10 mouse cellular contexts compared by ENCODE assay signal in genomic region chr11:54726571-54727062, GRCm38 (mm10).
DNase-seq lines count a peak whose midpoint lies in the region; ATAC-seq lines count a peak whose summit lies in the region.
"Had no signal": no experiment of that assay in that cellular context is flagged by ENCODE, and none has a peak within 500 bp of the region (broad histone marks: within the 10 kb centered on the region; RNA-seq: fewer than 3 reads in every experiment).

No protein-coding gene starts in this region.

- peaks cover 35% of the 10 kb centered on the region for H3K4me1 ChIP-seq in heart, embryonic 10.5 days
- H3K4me1 ChIP-seq in brown adipose tissue, adult 24 weeks (ENCODE audit: control insufficient read depth, insufficient read depth, insufficient read length, low read length), result peaks cover 15% of the 10 kb centered on the region
- peaks cover 14% of the 10 kb centered on the region for H3K4me1 ChIP-seq in forebrain, embryonic 13.5 days

- H3K4me3 ChIP-seq in heart, embryonic 10.5 days, result no peak overlapping the region
- no peak overlapping the region for H3K4me3 ChIP-seq in brown adipose tissue, adult 24 weeks (ENCODE audit: insufficient read depth, low read depth, low read length)
- H3K4me3 ChIP-seq in forebrain, embryonic 13.5 days, result no peak overlapping the region

- no peak overlapping the region for H3K4me2 ChIP-seq in forebrain, embryonic 13.5 days

- H3K27ac ChIP-seq in heart, embryonic 10.5 days, result peak overlapping the region; percentile 3; the same call in 1 of the 2 replicates
- H3K27ac ChIP-seq in brown adipose tissue, adult 24 weeks (replicated peaks; ENCODE audit: low read depth, low read length), result peak overlapping the region; percentile 43
- H3K27ac ChIP-seq in forebrain, embryonic 13.5 days, result no peak overlapping the region

- intact Hi-C loops in heart, postnatal 36 days (cut with DNase I), result no loop called here

- no peak overlapping the region for H3K9ac ChIP-seq in forebrain, embryonic 13.5 days

- ATAC-seq in forebrain, embryonic 13.5 days, result no peak

- DNase-seq in heart, embryonic 10.5 days (ENCODE audit: low spot score), result no peak
- DNase-seq in heart, postnatal 36 days, result no peak
- peak; percentile 47 for DNase-seq in right cerebral cortex, adult 18-20 months
- DNase-seq in right cerebral cortex, postnatal 14 days, result no peak
- peak; percentile 29 to 42 for DNase-seq in right cerebral cortex, postnatal 36 days (ENCODE audit: low spot score in 2 of 2)
- DNase-seq in urinary bladder, postnatal 14 days (ENCODE audit: low spot score), result no peak
- DNase-seq: adrenal gland, postnatal 25 days; cerebellum, postnatal 14 days had no signal

- no peaks in the 10 kb centered on the region for H3K9me3 ChIP-seq in heart, embryonic 10.5 days
- H3K9me3 ChIP-seq in forebrain, embryonic 13.5 days (replicated peaks), result no peaks in the 10 kb centered on the region

- H3K27me3 ChIP-seq in heart, embryonic 10.5 days (ENCODE audit: insufficient read depth, poor library complexity, severe bottlenecking), result no peaks in the 10 kb centered on the region
- H3K27me3 ChIP-seq in forebrain, embryonic 13.5 days, result no peaks in the 10 kb centered on the region

- WGBS in heart, embryonic 10.5 days, result 66% methylated on average over 3 of the region's 3 CpGs
- WGBS in forebrain, embryonic 13.5 days, result 90% methylated on average over 3 of the region's 3 CpGs

- H3K36me3 ChIP-seq in heart, embryonic 10.5 days, result peaks cover 46% of the 10 kb centered on the region
- H3K36me3 ChIP-seq in forebrain, embryonic 13.5 days (ENCODE audit: poor library complexity, severe bottlenecking), result peaks cover 64% of the 10 kb centered on the region

Comparison
In these comparisons a context has a peak if more than half of its experiments do, and no peak if none do; other contexts are left out.
1. DNase-seq: peak in right cerebral cortex, adult 18-20 months (single experiment) and right cerebral cortex, postnatal 36 days (2 of 2); none in heart, embryonic 10.5 days (single experiment), heart, postnatal 36 days (0 of 2), right cerebral cortex, postnatal 14 days (single experiment) and urinary bladder, postnatal 14 days (single experiment).